Mouse (Mus musculus): Measurements from ENCODE around the gene D130043K22Rik.

D130043K22Rik gene

GRCm38 (mm10) chr13:24903412-24903811 is 58.5 kb downstream of the D130043K22Rik start:
- no peak for DNase-seq (ENCODE audit: low read depth, low spot score)
- H3K27me3 ChIP-seq (ENCODE audit: control insufficient read depth, insufficient read depth, low read length, poor library complexity, severe bottlenecking): no peaks in the 10 kb centered on the region; the same call in 1 of the 2 replicates
- H3K36me3 ChIP-seq (ENCODE audit: control insufficient read depth, insufficient read depth, low read length, poor library complexity, severe bottlenecking): no peaks in the 10 kb centered on the region

GRCm38 (mm10) chr13:24905422-24905821 is 60.5 kb downstream of the D130043K22Rik start:
- no peaks in the 10 kb centered on the region; the same call in 1 of the 2 replicates for H3K27me3 ChIP-seq (ENCODE audit: control insufficient read depth, insufficient read depth, low read length, poor library complexity, severe bottlenecking)
- DNase-seq (ENCODE audit: low read depth, low spot score): no peak
- H3K36me3 ChIP-seq (ENCODE audit: control insufficient read depth, insufficient read depth, low read length, poor library complexity, severe bottlenecking): no peaks in the 10 kb centered on the region

GRCm38 (mm10) chr13:24906831-24907570 is 62.1 kb downstream of the D130043K22Rik start:
- Histone ChIP-seq H3K36me3 (ENCODE audit: control insufficient read depth, insufficient read depth, low read length, poor library complexity, severe bottlenecking) (no peaks in the 10 kb centered on the region), H3K27me3 (ENCODE audit: control insufficient read depth, insufficient read depth, low read length, poor library complexity, severe bottlenecking) (no peaks in the 10 kb centered on the region; the same call in 1 of the 2 replicates)
- no peak for DNase-seq (ENCODE audit: low read depth, low spot score)

GRCm38 (mm10) chr13:24909112-24909511 is 64.2 kb downstream of the D130043K22Rik start:
- no peak for DNase-seq (ENCODE audit: low read depth, low spot score)
- no peaks in the 10 kb centered on the region for H3K27me3 ChIP-seq (ENCODE audit: control insufficient read depth, insufficient read depth, low read length, poor library complexity, severe bottlenecking)
- H3K36me3 ChIP-seq (ENCODE audit: control insufficient read depth, insufficient read depth, low read length, poor library complexity, severe bottlenecking): no peaks in the 10 kb centered on the region

DNA sequence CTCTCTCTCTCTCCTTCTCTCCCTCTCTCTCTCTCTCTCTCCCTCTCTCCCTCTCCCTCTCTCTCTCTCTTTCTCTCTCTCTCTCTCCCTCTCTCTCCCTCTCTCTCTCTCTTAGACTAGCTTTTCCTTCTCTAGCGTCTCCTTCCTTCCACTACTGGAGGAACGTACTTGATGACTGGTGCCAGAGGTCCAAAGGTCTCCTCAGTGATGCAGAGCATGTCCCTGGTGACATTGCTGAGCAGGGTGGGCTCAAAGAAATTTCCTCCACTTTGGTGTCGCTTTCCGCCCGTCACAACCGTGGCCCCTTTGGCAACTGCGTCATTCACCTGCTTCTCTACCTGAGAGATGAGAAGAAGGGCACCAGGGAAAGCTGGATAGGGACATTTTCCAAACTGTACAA is 68.6 kb downstream of the D130043K22Rik start:
- DNase-seq (ENCODE audit: low read depth, low spot score): no peak
- Histone ChIP-seq H3K36me3 (ENCODE audit: control insufficient read depth, insufficient read depth, low read length, poor library complexity, severe bottlenecking) (no peaks in the 10 kb centered on the region), H3K27me3 (ENCODE audit: control insufficient read depth, insufficient read depth, low read length, poor library complexity, severe bottlenecking) (no peaks in the 10 kb centered on the region)

DNA sequence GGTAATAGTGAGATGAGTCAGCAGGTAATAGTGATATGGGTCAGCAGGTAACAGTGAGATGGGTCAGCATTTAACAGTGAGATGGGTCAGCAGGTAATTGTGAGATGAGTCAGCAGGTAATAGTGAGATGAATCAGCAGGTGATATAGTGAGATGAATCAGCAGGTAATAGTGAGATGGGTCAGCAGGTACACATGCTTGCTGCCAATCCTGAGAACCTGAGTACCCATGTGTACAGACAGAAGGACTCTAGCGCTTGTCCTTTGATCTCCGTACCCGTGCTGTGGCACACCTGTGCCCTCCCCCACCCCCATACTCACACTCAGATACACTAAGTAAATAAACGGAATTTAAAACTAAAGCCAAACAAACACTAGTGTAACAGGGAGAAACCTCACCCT is 70.0 kb downstream of the D130043K22Rik start:
- H3K27me3 ChIP-seq (ENCODE audit: control insufficient read depth, insufficient read depth, low read length, poor library complexity, severe bottlenecking): no peaks in the 10 kb centered on the region
- no peak for DNase-seq (ENCODE audit: low read depth, low spot score)

DNA sequence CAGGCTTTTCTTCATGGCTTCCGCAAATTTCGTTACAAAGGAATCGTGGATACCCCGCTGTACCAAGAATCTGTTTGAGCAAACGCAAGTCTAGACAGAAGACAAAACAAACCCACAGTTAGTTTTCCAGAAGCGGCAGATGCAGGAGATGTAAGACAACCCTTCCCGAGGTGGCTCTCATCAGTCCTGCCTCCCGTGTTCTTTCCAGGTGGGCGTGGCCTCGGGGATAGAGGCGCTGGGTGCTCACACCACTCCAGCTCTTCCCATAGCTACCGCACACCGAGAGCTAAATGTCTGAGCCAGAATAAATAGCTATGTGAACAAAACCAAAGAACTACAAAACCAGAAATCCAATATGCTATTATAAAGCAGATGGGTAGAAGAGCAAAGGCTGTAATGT is 70.9 kb downstream of the D130043K22Rik start:
- no peaks in the 10 kb centered on the region for H3K27me3 ChIP-seq (ENCODE audit: control insufficient read depth, insufficient read depth, low read length, poor library complexity, severe bottlenecking)
- DNase-seq (ENCODE audit: low read depth, low spot score): no peak
- no peaks in the 10 kb centered on the region for H3K36me3 ChIP-seq (ENCODE audit: control insufficient read depth, insufficient read depth, low read length, poor library complexity, severe bottlenecking)

More for the DNA sequence above, 70.0 kb downstream of the D130043K22Rik start:
- H3K36me3 ChIP-seq (ENCODE audit: control insufficient read depth, insufficient read depth, low read length, poor library complexity, severe bottlenecking): no peaks in the 10 kb centered on the region

DNA sequence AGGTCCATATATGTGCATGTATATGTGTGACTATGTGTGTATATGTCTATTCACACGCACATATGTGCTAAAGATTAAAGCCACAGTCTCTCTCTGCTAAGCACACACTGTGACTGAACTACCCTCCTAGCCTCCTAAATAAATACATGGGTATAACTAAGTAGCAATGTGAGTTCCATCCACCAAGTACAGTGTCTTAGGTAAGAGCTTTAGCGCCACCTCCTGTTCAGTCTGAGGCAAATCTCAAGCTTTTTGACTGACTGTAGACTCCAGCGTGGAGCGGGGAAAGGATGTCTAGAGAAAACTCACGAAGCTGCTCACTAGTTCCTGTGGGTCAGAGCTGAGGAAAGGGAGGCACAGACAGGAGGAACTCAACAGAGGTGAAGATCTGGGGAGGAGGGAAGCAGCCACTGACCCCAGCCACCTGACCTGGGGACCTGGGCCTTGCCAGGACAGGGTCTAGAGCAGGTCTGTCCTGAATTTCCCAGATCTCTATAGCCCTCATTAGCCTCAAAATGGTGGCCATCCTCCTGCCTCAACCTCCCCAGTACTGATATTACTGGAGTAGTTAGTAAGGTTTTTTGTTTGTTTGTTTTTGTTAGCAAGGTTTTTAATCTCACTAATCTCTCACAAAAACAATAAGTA is 75.5 kb downstream of the D130043K22Rik start:
- peak; percentile 79 for DNase-seq (ENCODE audit: low read depth, low spot score)

GRCm38 (mm10) chr13:24921281-24921680 is 76.3 kb downstream of the D130043K22Rik start:
- Histone ChIP-seq H3K36me3 (ENCODE audit: control insufficient read depth, insufficient read depth, low read length, poor library complexity, severe bottlenecking) (no peaks in the 10 kb centered on the region), H3K27me3 (ENCODE audit: control insufficient read depth, insufficient read depth, low read length, poor library complexity, severe bottlenecking) (no peaks in the 10 kb centered on the region)
- no peak for DNase-seq (ENCODE audit: low read depth, low spot score)

More for the DNA sequence above, 75.5 kb downstream of the D130043K22Rik start:
- Histone ChIP-seq H3K36me3 (ENCODE audit: control insufficient read depth, insufficient read depth, low read length, poor library complexity, severe bottlenecking) (no peaks in the 10 kb centered on the region), H3K27me3 (ENCODE audit: control insufficient read depth, insufficient read depth, low read length, poor library complexity, severe bottlenecking) (no peaks in the 10 kb centered on the region)

- no peak for DNase-seq (ENCODE audit: low read depth, low spot score)
- Histone ChIP-seq H3K27me3 (ENCODE audit: control insufficient read depth, insufficient read depth, low read length, poor library complexity, severe bottlenecking) (no peaks in the 10 kb centered on the region), H3K36me3 (ENCODE audit: control insufficient read depth, insufficient read depth, low read length, poor library complexity, severe bottlenecking) (no peaks in the 10 kb centered on the region)
Measured at GRCm38 (mm10) chr13:24923991-24924390, 79.1 kb downstream of the D130043K22Rik start.

GRCm38 (mm10) chr13:24930591-24930990 is 85.7 kb downstream of the D130043K22Rik start:
- H3K27me3 ChIP-seq (ENCODE audit: control insufficient read depth, insufficient read depth, low read length, poor library complexity, severe bottlenecking): no peaks in the 10 kb centered on the region
- no peaks in the 10 kb centered on the region for H3K36me3 ChIP-seq (ENCODE audit: control insufficient read depth, insufficient read depth, low read length, poor library complexity, severe bottlenecking)
- DNase-seq (ENCODE audit: low read depth, low spot score): no peak

DNA sequence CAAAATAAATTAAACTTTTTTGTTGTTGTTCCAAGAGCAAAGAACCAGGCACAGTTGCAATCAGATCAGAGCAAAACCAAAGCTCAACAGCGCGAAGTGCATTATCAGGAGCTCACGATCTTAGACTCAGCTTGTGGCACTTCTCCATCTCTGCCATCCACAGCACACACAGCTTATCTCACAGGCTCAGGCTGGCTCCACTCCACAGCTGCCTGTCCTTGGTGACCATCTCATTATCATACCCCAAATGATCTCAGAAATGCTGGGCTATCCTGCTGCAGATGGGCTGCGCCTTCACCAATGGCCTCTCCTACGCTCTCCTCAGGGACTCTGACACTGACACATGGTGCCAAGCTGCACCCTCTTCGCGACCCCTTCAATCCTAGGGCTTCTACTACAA is 88.3 kb downstream of the D130043K22Rik start:
- DNase-seq (ENCODE audit: low read depth, low spot score): no peak
- Histone ChIP-seq H3K27me3 (ENCODE audit: control insufficient read depth, insufficient read depth, low read length, poor library complexity, severe bottlenecking) (no peaks in the 10 kb centered on the region; the same call in 1 of the 2 replicates), H3K36me3 (ENCODE audit: control insufficient read depth, insufficient read depth, low read length, poor library complexity, severe bottlenecking) (no peaks in the 10 kb centered on the region)

DNA sequence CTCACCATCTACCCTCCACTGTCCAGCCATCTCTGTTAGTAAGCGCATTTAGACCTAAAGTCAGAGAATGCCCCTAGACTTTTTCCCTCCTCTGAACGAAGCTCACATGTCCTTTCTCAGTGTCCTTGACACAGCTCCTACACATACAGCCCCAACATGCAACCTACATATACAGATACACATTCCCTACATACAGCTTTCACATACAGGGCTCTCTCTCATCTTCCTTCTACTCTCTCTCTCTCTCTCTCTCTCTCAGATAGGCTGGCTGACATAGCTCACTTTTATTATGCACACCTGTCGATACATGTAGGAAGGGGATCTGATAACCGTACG is 91.8 kb downstream of the D130043K22Rik start:
- H3K36me3 ChIP-seq (ENCODE audit: control insufficient read depth, insufficient read depth, low read length, poor library complexity, severe bottlenecking): no peaks in the 10 kb centered on the region
- no peak for DNase-seq (ENCODE audit: low read depth, low spot score)
- peaks cover 4% of the 10 kb centered on the region for H3K27me3 ChIP-seq (ENCODE audit: control insufficient read depth, insufficient read depth, low read length, poor library complexity, severe bottlenecking)

- peaks cover 4% of the 10 kb centered on the region for H3K27me3 ChIP-seq (ENCODE audit: control insufficient read depth, insufficient read depth, low read length, poor library complexity, severe bottlenecking)
- DNase-seq (ENCODE audit: low read depth, low spot score): peak; percentile 43
- H3K36me3 ChIP-seq (ENCODE audit: control insufficient read depth, insufficient read depth, low read length, poor library complexity, severe bottlenecking): no peaks in the 10 kb centered on the region
Measured at GRCm38 (mm10) chr13:24937108-24937838, 92.3 kb downstream of the D130043K22Rik start, which contains the start of gene Aldh5a1. Aldh5a1 (minus strand) TSS chr13:24937661.

GRCm38 (mm10) chr13:24937839-24938166 is 92.9 kb downstream of the D130043K22Rik start:
- no peak for DNase-seq (ENCODE audit: low read depth, low spot score)
- Histone ChIP-seq H3K36me3 (ENCODE audit: control insufficient read depth, insufficient read depth, low read length, poor library complexity, severe bottlenecking) (no peaks in the 10 kb centered on the region), H3K27me3 (ENCODE audit: control insufficient read depth, insufficient read depth, low read length, poor library complexity, severe bottlenecking) (peaks cover 4% of the 10 kb centered on the region)
